Mouse (Mus musculus) Patski (cell line): ENCODE data around the gene Alyref2. TPM values are rescaled to one million over a fixed set of nuclear protein-coding genes. Genes with fewer than 3 reads are reported as not detected.

Source experiments
- ATAC-seq: fragments of 100-300 bp; one replicate; pipeline ENCODE4 v1.8.0; 2021
- CTCF ChIA-PET: fragments of 350-600 bp; sonication (Branson Sonifier 250); formaldehyde crosslinking; loops from one replicate; lab custom pipeline; 2022; ENCODE audit warnings: inconsistent platforms; lab: Charles Lee
- POLR2A ChIA-PET: fragments of 350-600 bp; sonication (Branson Sonifier 250); formaldehyde crosslinking; loops from one replicate; lab custom pipeline; 2022; ENCODE audit warnings: antibody characterized with exemption, inconsistent platforms; lab: Charles Lee
- DNase-seq: peaks from one replicate; pipeline ENCODE4 v3.0.0-alpha.2; 2011; ENCODE audit warnings: low read depth, low spot score
- H3K27me3 ChIP-seq: fragments of 371-371 bp; one replicate; pipeline ENCODE4 v1.5.1; 2021
- CTCF ChIP-seq: fragments of 100-300 bp; IDR thresholded peaks from one replicate; pipeline ENCODE4 v1.5.1; 2021
- in situ Hi-C: fragments of 300-500 bp; cut with MboI; formaldehyde crosslinking; loops from 3 replicates; pipeline ENCODE4 v1.11.1; 2018; ENCODE audit warnings: low pct_unique_long_range_greater_than_20kb, mixed read lengths
- polyA plus RNA-seq: library from polyadenylated mRNA; unstranded; gene quantifications from one replicate; pipeline ENCODE4 v1.2.3, GENCODE M21; 2021

The Alyref2 gene
- polyA plus RNA-seq, 1 experiment from 2014 or later = 5.5 TPM

- no peak for TF ChIP-seq CTCF
- POLR2A ChIA-PET = interaction anchor here (1.0 kb wide), 1 partner anchor 10 kb away, joined by 6 read pairs; the partner anchor contains the start of gene Alyref2
- CTCF ChIA-PET = interaction anchor here (1.4 to 1.6 kb wide), 3 partner anchors 16 to 52 kb away, joined by 3 to 7 read pairs (median 5); no protein-coding TSS in a partner anchor
- H3K27me3 ChIP-seq = no peaks in the 10 kb centered on the region
- in situ Hi-C loops = no loop called here
- ATAC-seq (no peak), DNase-seq (no peak)
These were observed 10.5 kb downstream of the Alyref2 start for GRCm38 (mm10) chr1:171513760-171514159.

- ATAC-seq (peak; percentile 18), DNase-seq (no peak)
- in situ Hi-C loops = no loop called here
- ChIA-PET CTCF (interaction anchor here (1.1 to 3.3 kb wide), 9 partner anchors 13 to 53 kb away, joined by 3 to 10 read pairs (median 6); no protein-coding TSS in a partner anchor), POLR2A (no interaction called here)
- H3K27me3 ChIP-seq = no peaks in the 10 kb centered on the region
- TF ChIP-seq CTCF = no peak
These were observed 11.8 kb downstream of the Alyref2 start for GRCm38 (mm10) chr1:171515039-171515438.

GRCm38 (mm10) chr1:171515557-171515956 is 12.3 kb downstream of the Alyref2 start:
- no peaks in the 10 kb centered on the region for H3K27me3 ChIP-seq
- no peak for DNase-seq
- TF ChIP-seq CTCF = no peak
- ATAC-seq = no peak
- in situ Hi-C loops = no loop called here
- ChIA-PET POLR2A (no interaction called here), CTCF (interaction anchor here (1.3 to 3.3 kb wide), 9 partner anchors 13 to 52 kb away, joined by 4 to 11 read pairs (median 6); partner anchors contain the start of gene Itln1)

GRCm38 (mm10) chr1:171531367-171531766 is 28.1 kb downstream of the Alyref2 start:
- in situ Hi-C loops = no loop called here
- ChIA-PET CTCF (interaction anchor here (2.4 kb wide), 1 partner anchor 37 kb away, joined by 8 read pairs; no protein-coding TSS in a partner anchor), POLR2A (no interaction called here)
- no peak for TF ChIP-seq CTCF
- H3K27me3 ChIP-seq = no peaks in the 10 kb centered on the region
- peak; percentile 9 for ATAC-seq
- no peak for DNase-seq

- CTCF ChIA-PET = interaction anchor here (1.5 to 3.2 kb wide), 5 partner anchors 15 to 41 kb away, joined by 3 to 19 read pairs (median 5); no protein-coding TSS in a partner anchor
- no peak for DNase-seq
These were observed 29.6 kb downstream of the Alyref2 start for GRCm38 (mm10) chr1:171532830-171533229.

GRCm38 (mm10) chr1:171534557-171534956 is 31.3 kb downstream of the Alyref2 start:
- CTCF ChIA-PET = interaction anchor here (1.0 to 3.2 kb wide), 7 partner anchors 10 to 30 kb away, joined by 3 to 19 read pairs (median 5); partner anchors contain the start of gene Cd244a
- no peak for TF ChIP-seq CTCF
- in situ Hi-C loops = no loop called here
- DNase-seq (no peak), ATAC-seq (no peak)
- POLR2A ChIA-PET = no interaction called here
- H3K27me3 ChIP-seq = no peaks in the 10 kb centered on the region

More at GRCm38 (mm10) chr1:171532830-171533229, 29.6 kb downstream of the Alyref2 start:
- TF ChIP-seq CTCF = no peak
- no peak for ATAC-seq
- POLR2A ChIA-PET = interaction anchor here (1.4 kb wide), 1 partner anchor 15 kb away, joined by 3 read pairs; no protein-coding TSS in a partner anchor
- H3K27me3 ChIP-seq = no peaks in the 10 kb centered on the region
- in situ Hi-C loops = no loop called here

- in situ Hi-C loops = no loop called here
These were observed 31.9 kb downstream of the Alyref2 start, which contains the start of gene Itln1 for GRCm38 (mm10) chr1:171535194-171535593. Gene Itln1 (minus strand): TSS chr1:171535294.

GRCm38 (mm10) chr1:171540694-171541093 is 37.4 kb downstream of the Alyref2 start:
- no peak for DNase-seq
- no peaks in the 10 kb centered on the region for H3K27me3 ChIP-seq
- POLR2A ChIA-PET = interaction anchor here (1.7 kb wide), 1 partner anchor 28 kb away, joined by 4 read pairs; no protein-coding TSS in a partner anchor
- no peak for TF ChIP-seq CTCF
- in situ Hi-C loops = no loop called here
- CTCF ChIA-PET = interaction anchor here (1.0 to 6.6 kb wide), 7 partner anchors 14 to 26 kb away, joined by 3 to 67 read pairs (median 4); no protein-coding TSS in a partner anchor
- ATAC-seq = peak; percentile 3

More at GRCm38 (mm10) chr1:171535194-171535593, 31.9 kb downstream of the Alyref2 start, which contains the start of gene Itln1:
- no peaks in the 10 kb centered on the region for H3K27me3 ChIP-seq
- no peak for TF ChIP-seq CTCF
- ChIA-PET CTCF (interaction anchor here (0.8 to 3.2 kb wide), 4 partner anchors 19 to 313 kb away, joined by 3 to 19 read pairs (median 4); no protein-coding TSS in a partner anchor), POLR2A (no interaction called here)
- no peak for DNase-seq
- no peak for ATAC-seq

GRCm38 (mm10) chr1:171551326-171551725 is 48.0 kb downstream of the Alyref2 start:
- DNase-seq (no peak), ATAC-seq (no peak)
- POLR2A ChIA-PET = no interaction called here
- TF ChIP-seq CTCF = no peak
- in situ Hi-C loops = no loop called here
- H3K27me3 ChIP-seq = no peaks in the 10 kb centered on the region
- CTCF ChIA-PET = interaction anchor here (1.1 to 9.7 kb wide), 7 partner anchors 9 to 29 kb away, joined by 3 to 121 read pairs (median 4); no protein-coding TSS in a partner anchor

GRCm38 (mm10) chr1:171552230-171552629 is 49.0 kb downstream of the Alyref2 start:
- ChIA-PET POLR2A (no interaction called here), CTCF (interaction anchor here (1.2 to 9.7 kb wide), 8 partner anchors 9 to 37 kb away, joined by 3 to 121 read pairs (median 5); no protein-coding TSS in a partner anchor)
- in situ Hi-C loops = no loop called here
- TF ChIP-seq CTCF = no peak
- DNase-seq (no peak), ATAC-seq (no peak)
- H3K27me3 ChIP-seq = no peaks in the 10 kb centered on the region
